Mouse (Mus musculus) midbrain, embryonic 12.5 days (tissue): Measurements from ENCODE around the gene Rabggta. TPM values are rescaled to one million over a fixed set of nuclear protein-coding genes. Genes with fewer than 3 reads are reported as not detected.
"Not testable (repeated sequence)": the region's sequence is repeated elsewhere in the genome, so short reads cannot be mapped to it uniquely, and the experiment has no call there.

ENCODE experiments used
- ATAC-seq: fragments of 200-750 bp; cut with Nextera tagmentation; 2 replicates; pipeline ENCODE4 v1.8.0; 2017; ENCODE audit warnings: low read depth, moderate TSS enrichment, moderate library complexity; ENCODE audit not compliant: low FRiP score
- H3K27ac ChIP-seq: fragments of 300-500 bp; sonication (generic); replicated peaks from 2 replicates; pipeline ENCODE4 v1.5.1; 2016; ENCODE audit warnings: mild to moderate bottlenecking
- H3K27me3 ChIP-seq: fragments of 300-500 bp; sonication (generic); 2 replicates; pipeline ENCODE4 v1.6.1; 2016; ENCODE audit warnings: mild to moderate bottlenecking
- H3K36me3 ChIP-seq: fragments of 300-500 bp; sonication (generic); 2 replicates; pipeline ENCODE4 v1.6.1; 2016
- H3K4me1 ChIP-seq: fragments of 300-500 bp; sonication (generic); 2 replicates; pipeline ENCODE4 v1.6.1; 2016
- H3K4me2 ChIP-seq: fragments of 300-500 bp; sonication (generic); replicated peaks from 2 replicates; pipeline ENCODE4 v1.6.1; 2016; ENCODE audit warnings: mild to moderate bottlenecking, moderate library complexity
- H3K4me3 ChIP-seq: fragments of 300-500 bp; sonication (generic); 2 replicates; pipeline ENCODE4 v1.5.1; 2016; ENCODE audit warnings: mild to moderate bottlenecking
- H3K9ac ChIP-seq: fragments of 300-500 bp; sonication (generic); replicated peaks from 2 replicates; pipeline ENCODE4 v1.6.1; 2016; ENCODE audit warnings: mild to moderate bottlenecking, moderate library complexity
- H3K9me3 ChIP-seq: fragments of 300-500 bp; sonication (generic); 2 replicates; pipeline ENCODE4 v1.6.1; 2016; ENCODE audit warnings: mild to moderate bottlenecking
- WGBS: fragments of 180-500 bp; shearing (Covaris S2); methylation state at CpG from one replicate; pipeline ENCODE4 v1.1.7; 2016; 5-methylcytosine and 5-hydroxymethylcytosine counted together
- polyA plus RNA-seq: library from polyadenylated mRNA; unstranded; fragments of >200 nt; fragmentation: Nextera tagmentation; extraction: Ambion mirVana; gene quantifications from 2 replicates; pipeline ENCODE4 v1.2.1, GENCODE M21; 2016

Rabggta gene
- polyA plus RNA-seq = 34.7 and 35.3 TPM in 2 replicates

DNA sequence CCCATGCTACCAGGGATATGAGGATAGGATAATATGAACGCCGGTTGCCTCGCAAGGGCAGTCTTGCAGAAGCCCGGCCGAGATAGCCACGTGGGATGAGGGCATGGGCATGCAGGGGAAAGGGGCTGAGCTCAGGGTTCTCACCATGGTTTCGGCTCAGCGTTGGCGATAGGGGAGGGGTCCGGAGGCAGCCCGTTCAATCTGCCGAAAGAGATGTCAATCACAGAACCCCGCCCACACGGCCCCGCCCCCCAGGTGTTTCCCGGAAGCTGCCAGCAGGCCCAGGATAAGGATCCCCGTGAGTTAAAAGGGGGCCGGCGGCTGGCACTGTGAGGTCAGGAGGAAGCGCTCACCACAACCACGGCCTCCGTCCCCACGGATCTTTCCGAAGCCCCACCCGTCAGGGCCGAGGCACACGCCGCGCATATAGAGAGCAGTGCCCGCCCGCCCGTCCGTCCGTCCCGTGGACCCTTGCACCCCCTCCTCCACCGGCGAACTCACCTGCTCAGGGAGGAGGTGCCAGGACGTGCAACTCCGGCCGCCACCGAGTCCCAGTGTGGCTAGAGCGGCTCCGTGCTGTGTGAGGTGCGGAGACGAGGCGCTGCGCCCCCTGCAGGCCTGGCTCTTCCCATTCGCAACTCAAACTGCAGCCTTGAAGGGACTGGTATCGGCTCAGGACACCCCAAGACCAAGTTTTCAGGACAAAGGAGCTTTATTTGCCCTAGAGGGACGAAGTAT, at the start of gene Rabggta:
TSS of gene Rabggta (minus strand) at position 564 of the 738 bp plus-strand sequence.
- Histone ChIP-seq H3K4me2 (peak within 1 kb of the TSS; percentile 61), H3K27ac (peak within 1 kb of the TSS; percentile 80), H3K4me1 (peaks cover 7% of the 10 kb centered on the region; the same call in 1 of the 2 replicates), H3K27me3 (no peaks in the 10 kb centered on the region), H3K36me3 (peaks cover 22% of the 10 kb centered on the region), H3K4me3 (peak within 1 kb of the TSS; percentile 82), H3K9me3 (no peaks in the 10 kb centered on the region), H3K9ac (peak within 1 kb of the TSS; percentile 75)
- under 1% methylated on average over 50 of the region's 50 CpGs for WGBS
- ATAC-seq = peak; percentile 93

DNA sequence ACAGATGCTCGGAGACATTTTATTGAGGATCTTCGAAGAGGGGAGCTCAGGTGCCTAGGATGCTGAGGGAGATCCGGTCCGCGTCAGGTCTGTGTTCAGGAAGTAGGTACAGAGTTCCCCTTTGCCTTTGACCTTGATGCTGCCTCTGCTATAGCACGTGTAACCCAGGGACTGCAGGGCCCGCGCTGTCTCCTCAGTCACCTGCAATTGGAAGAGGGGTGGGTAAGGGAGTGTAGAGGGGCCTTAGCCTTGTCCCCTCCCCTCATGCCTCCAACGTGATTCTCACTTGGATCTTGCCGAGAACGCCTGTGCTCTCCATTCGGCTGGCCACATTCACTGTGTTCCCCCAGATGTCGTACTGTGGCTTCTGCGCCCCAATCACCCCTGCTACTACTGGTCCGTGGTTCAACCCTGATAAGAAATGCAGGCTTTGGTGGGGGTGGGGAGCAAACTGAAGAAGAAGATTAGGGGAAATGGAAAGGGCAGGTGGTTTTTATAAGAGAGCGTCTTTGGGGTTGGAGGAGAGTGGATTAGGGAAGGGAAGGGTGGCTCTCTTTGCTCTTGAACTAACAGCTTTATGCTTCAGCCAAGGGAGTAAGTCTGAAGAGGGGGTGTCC, 47.1 kb upstream of the Rabggta start:
- no peaks in the 10 kb centered on the region for H3K36me3 ChIP-seq
- no peak overlapping the region for H3K4me3 ChIP-seq
- H3K9ac ChIP-seq = no peak overlapping the region
- H3K9me3 ChIP-seq = no peaks in the 10 kb centered on the region
- no peak for ATAC-seq
- no peak overlapping the region for H3K4me2 ChIP-seq
- WGBS = 77% methylated on average over 16 of the region's 16 CpGs
- H3K27me3 ChIP-seq = peaks cover 79% of the 10 kb centered on the region
- no peak overlapping the region for H3K27ac ChIP-seq
- peaks cover 9% of the 10 kb centered on the region for H3K4me1 ChIP-seq

DNA sequence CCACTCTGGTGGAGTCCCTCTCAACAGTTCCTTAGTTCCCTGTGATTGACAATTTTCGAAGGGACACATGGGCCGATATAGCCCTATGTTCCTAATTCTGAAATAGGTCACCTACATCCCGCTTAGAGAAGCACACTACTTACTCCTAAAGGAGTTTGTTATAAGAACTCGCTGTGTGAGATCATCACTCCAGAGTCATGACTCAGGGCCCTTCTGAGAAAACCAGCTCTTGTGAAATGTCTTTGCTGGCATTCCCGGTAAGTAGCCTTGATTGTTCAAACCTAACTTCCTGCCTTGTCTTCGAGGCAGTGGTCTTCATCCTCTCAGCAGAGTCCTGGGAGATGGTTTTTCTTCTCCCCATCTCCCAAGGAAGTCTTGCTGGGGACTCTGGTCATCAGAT, 46.5 kb upstream of the Rabggta start:
- WGBS = 90% methylated on average over 6 of the region's 6 CpGs
- no peak overlapping the region for H3K27ac ChIP-seq
- no peak overlapping the region for H3K9ac ChIP-seq
- H3K9me3 ChIP-seq = no peaks in the 10 kb centered on the region
- H3K4me2 ChIP-seq = no peak overlapping the region
- H3K4me1 ChIP-seq = peaks cover 9% of the 10 kb centered on the region
- no peaks in the 10 kb centered on the region for H3K36me3 ChIP-seq
- H3K4me3 ChIP-seq = no peak overlapping the region
- ATAC-seq = no peak
- H3K27me3 ChIP-seq = peaks cover 78% of the 10 kb centered on the region

DNA sequence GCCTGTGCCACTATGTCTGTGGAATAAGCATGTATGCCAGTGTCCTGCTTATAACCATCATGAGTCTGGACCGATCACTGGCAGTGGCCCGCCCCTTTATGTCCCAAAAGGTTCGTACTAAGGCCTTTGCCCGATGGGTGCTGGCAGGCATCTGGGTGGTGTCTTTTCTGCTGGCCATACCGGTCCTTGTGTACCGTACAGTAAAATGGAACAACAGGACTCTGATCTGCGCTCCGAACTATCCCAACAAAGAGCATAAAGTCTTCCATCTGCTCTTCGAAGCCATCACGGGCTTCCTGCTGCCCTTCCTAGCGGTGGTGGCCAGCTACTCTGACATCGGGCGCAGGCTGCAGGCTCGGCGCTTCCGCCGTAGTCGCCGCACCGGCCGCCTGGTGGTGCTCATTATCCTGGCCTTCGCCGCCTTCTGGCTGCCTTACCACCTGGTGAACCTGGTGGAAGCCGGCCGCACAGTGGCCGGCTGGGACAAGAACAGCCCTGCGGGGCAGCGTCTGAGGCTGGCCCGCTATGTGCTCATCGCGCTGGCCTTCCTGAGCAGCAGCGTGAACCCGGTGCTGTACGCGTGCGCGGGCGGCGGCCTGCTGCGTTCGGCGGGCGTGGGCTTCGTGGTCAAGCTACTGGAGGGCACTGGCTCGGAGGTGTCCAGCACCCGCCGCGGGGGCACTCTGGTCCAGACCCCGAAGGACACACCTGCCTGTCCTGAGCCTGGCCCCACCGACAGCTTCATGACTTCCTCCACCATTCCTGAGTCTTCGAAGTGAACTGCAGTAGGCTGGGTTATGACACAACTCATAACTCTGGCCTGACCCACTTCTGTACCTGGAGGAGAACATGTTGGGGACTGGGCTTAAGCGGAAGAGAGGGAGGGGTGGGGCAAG, 45.7 kb upstream of the Rabggta start:
- Histone ChIP-seq H3K9ac (peak overlapping the region; percentile 57), H3K27me3 (peaks cover 80% of the 10 kb centered on the region), H3K4me1 (peaks cover 11% of the 10 kb centered on the region), H3K4me3 (peak overlapping the region; percentile 44), H3K9me3 (no peaks in the 10 kb centered on the region), H3K36me3 (no peaks in the 10 kb centered on the region), H3K4me2 (peak overlapping the region; percentile 73), H3K27ac (no peak overlapping the region)
- 13% methylated on average over 52 of the region's 52 CpGs for WGBS
- peak; percentile 56 for ATAC-seq

DNA sequence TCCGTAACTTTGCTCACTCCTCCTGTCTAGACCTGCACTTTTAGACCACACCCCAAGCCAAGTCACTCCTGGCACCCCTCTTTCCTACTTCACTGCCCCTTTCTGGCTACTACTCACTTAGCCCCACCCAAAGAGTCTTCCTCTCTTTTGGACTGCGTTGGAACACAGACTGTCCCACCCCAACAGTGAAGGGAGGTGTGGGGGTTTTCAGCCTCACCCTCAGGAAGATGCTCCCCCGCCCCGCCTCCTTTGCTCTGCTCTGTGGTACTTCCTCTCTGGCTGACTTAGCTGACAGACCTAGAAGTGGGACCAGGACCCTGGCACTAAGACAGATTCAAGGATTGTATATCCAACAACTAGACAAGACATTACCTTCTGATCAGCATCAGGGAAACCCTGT, 43.6 kb upstream of the Rabggta start, which contains the start of gene Ltb4r1:
TSS of gene Ltb4r1 (plus strand) at position 267 of the 400 bp plus-strand sequence.
- Histone ChIP-seq H3K27me3 (peaks cover 91% of the 10 kb centered on the region), H3K4me2 (no peak within 1 kb of the TSS), H3K9me3 (no peaks in the 10 kb centered on the region), H3K9ac (no peak within 1 kb of the TSS), H3K36me3 (no peaks in the 10 kb centered on the region), H3K4me3 (no peak within 1 kb of the TSS), H3K27ac (no peak within 1 kb of the TSS), H3K4me1 (peaks cover 23% of the 10 kb centered on the region)
- no peak for ATAC-seq
- WGBS = 66% methylated on average over 4 of the region's 4 CpGs

DNA sequence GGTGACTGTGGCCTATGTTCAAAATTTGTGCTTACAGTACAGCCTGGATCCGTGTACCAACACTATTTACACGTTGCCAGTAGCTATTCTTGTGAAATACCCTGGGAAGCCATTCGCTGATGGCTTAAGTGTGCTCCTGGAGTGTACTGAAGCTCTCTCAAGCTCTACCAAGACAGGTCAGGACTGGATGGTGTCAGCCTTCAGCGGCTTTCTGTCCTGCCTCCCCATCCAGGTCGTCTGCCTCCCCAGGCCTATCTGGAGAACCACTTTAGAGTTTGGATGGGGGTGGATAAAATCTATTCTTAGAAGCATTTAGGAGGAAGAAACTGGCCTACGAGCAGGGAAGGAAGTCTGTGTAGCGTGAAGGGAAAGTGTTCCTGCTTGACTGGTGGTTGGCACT, 41.1 kb upstream of the Rabggta start:
- H3K9me3 ChIP-seq = no peaks in the 10 kb centered on the region
- peaks cover 22% of the 10 kb centered on the region for H3K4me1 ChIP-seq
- H3K9ac ChIP-seq = no peak overlapping the region
- no peak overlapping the region for H3K27ac ChIP-seq
- H3K27me3 ChIP-seq = peaks cover 76% of the 10 kb centered on the region
- no peaks in the 10 kb centered on the region for H3K36me3 ChIP-seq
- H3K4me3 ChIP-seq = no peak overlapping the region
- H3K4me2 ChIP-seq = no peak overlapping the region
- no peak for ATAC-seq
- 69% methylated on average over 7 of the region's 7 CpGs for WGBS

DNA sequence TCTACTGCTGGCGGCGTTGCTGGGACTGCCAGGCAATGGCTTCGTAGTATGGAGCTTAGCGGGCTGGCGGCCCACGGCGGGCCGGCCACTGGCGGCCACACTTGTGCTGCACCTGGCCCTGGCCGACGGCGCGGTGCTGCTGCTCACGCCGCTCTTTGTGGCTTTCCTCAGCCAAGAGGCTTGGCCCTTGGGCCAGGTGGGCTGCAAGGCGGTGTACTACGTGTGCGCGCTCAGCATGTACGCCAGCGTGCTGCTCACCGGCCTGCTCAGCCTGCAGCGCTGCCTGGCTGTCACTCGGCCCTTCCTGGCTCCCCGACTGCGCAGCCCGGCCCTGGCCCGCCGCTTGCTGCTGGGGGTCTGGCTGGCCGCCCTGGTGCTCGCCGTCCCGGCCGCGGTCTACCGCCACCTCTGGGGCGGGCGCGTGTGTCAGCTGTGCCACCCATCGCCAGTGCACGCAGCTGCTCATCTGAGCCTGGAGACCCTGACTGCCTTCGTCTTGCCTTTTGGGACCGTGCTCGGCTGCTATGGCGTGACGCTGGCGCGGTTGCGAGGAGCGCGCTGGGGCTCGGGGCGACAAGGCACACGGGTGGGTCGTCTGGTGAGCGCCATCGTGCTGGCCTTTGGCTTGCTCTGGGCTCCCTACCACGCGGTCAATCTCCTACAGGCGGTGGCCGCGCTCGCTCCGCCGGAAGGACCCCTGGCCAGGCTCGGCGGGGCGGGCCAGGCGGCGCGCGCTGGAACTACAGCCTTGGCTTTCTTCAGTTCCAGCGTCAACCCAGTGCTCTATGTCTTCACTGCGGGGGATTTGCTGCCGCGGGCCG, 40.1 kb upstream of the Rabggta start:
- Histone ChIP-seq H3K27ac (0 out of 2 replicates have a peak overlapping the region, but pooled peaks have one; percentile 12), H3K9me3 (no peaks in the 10 kb centered on the region), H3K4me3 (peak overlapping the region; percentile 53), H3K36me3 (no peaks in the 10 kb centered on the region), H3K27me3 (peaks cover 67% of the 10 kb centered on the region), H3K4me2 (peak overlapping the region; percentile 95), H3K4me1 (peaks cover 14% of the 10 kb centered on the region), H3K9ac (peak overlapping the region; percentile 69)
- WGBS = under 1% methylated on average over 77 of the region's 77 CpGs
- ATAC-seq = peak; percentile 76

DNA sequence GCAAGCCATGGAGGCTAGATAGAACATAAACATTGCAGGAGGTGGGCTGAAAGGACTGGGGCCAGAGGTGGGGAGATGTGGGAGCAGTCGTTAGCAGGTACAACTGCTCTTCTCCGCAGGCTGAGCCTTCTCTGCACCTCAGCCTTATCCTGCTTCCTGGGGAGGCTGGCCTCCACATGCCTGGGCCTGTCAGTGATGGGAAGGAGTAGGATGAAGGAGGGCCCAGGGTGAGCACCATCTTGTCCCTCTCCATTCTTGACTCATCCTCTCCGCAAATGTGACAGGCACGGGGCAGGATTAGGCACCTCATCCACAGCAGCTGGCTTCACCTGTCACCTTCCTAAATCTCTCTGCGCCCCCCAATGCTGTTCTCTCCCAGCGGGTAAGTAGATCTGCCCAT, 39.1 kb upstream of the Rabggta start, which contains the start of gene Ltb4r2:
TSS of gene Ltb4r2 (plus strand) at position 266 of the 400 bp plus-strand sequence.
- Histone ChIP-seq H3K9me3 (no peaks in the 10 kb centered on the region), H3K4me3 (peak within 1 kb of the TSS; percentile 53), H3K36me3 (peaks cover 1% of the 10 kb centered on the region; the same call in 1 of the 2 replicates), H3K4me2 (peak within 1 kb of the TSS; percentile 95), H3K9ac (peak within 1 kb of the TSS; percentile 69), H3K27me3 (peaks cover 58% of the 10 kb centered on the region), H3K4me1 (peaks cover 14% of the 10 kb centered on the region), H3K27ac (0 out of 2 replicates have a peak within 1 kb of the TSS, but pooled peaks have one; percentile 12)
- 78% methylated on average over 6 of the region's 6 CpGs for WGBS
- no peak for ATAC-seq

DNA sequence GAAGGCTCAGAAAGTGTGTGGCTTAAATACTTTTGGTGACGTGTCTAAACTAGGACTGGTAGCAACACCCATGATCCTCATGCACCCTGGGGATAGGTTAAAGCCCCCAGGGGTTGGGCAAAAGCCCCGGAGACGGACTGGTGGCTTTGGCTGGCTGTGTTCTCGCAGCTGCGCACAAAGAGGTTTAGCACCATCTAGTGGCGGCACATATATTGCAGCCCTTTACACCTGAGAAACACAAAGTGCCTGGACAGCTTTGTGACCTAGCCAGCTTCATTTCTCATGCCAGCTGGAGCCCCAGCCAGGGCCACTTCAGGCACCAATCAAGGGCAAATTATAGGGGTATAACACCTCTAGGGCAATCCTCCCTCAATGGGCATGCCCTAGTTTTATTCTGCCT, 38.1 kb upstream of the Rabggta start:
- Histone ChIP-seq H3K36me3 (peaks cover 11% of the 10 kb centered on the region), H3K27me3 (peaks cover 48% of the 10 kb centered on the region), H3K4me1 (peaks cover 14% of the 10 kb centered on the region), H3K4me2 (peak overlapping the region; percentile 34)
- not testable (repeated sequence) for H3K9ac ChIP-seq, H3K4me3 ChIP-seq, H3K27ac ChIP-seq, H3K9me3 ChIP-seq
- peak; percentile 28 for ATAC-seq
- WGBS = 0% methylated on average over 6 of the region's 6 CpGs

DNA sequence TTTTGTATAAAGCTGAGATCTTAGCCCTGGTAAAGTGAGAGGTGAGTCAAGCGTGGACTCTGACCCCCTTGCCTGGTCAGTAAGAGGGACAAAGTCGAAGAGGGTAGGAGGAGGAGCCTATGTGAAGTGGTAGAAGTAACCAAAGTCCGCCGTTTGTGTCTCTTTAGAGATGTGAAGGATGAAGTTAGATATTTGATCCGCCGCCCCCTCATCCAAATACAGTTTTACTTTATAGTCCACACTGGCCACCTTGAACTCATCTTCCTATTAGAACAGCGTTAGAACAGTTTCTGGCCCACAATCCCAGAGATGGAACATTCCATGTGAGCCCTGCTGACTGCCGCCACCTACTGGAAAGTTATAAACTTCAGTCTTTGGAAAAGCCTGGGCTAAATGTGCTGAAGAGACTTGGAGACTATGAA, 36.3 kb upstream of the Rabggta start, which contains the start of gene Cideb:
TSS of gene Cideb (minus strand) at position 96 of the 422 bp plus-strand sequence.
- WGBS = 18% methylated on average over 8 of the region's 8 CpGs
- H3K9ac ChIP-seq = no peak within 1 kb of the TSS
- H3K4me1 ChIP-seq = peaks cover 14% of the 10 kb centered on the region
- no peak within 1 kb of the TSS for H3K4me3 ChIP-seq
- no peak within 1 kb of the TSS for H3K4me2 ChIP-seq
- no peaks in the 10 kb centered on the region for H3K9me3 ChIP-seq
- peaks cover 29% of the 10 kb centered on the region for H3K36me3 ChIP-seq
- no peak for ATAC-seq
- H3K27ac ChIP-seq = no peak within 1 kb of the TSS
- H3K27me3 ChIP-seq = peaks cover 32% of the 10 kb centered on the region

DNA sequence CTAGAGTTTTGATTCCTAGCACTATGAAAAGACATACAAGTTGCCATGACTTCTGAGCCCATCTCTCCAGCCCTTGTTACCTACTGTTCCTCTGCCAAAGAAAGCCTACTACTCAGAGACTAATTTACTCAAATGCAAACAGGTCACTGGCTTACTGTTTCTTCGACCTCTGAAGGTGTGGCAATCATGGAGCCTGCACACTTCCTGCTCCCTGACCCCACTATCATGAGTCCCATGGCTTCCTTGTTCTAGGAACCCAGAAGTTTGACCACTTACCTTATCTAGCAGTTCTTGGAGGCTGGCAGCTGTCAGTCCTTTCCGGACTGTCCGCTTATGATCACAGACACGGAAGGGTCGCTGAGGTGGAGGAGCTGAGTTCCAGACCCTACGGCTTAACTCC, 35.5 kb upstream of the Rabggta start:
- 89% methylated on average over 6 of the region's 6 CpGs for WGBS
- Histone ChIP-seq H3K27me3 (peaks cover 24% of the 10 kb centered on the region), H3K36me3 (peaks cover 37% of the 10 kb centered on the region), H3K4me2 (no peak overlapping the region), H3K27ac (no peak overlapping the region), H3K4me1 (peaks cover 10% of the 10 kb centered on the region), H3K4me3 (no peak overlapping the region), H3K9ac (no peak overlapping the region), H3K9me3 (no peaks in the 10 kb centered on the region)
- no peak for ATAC-seq
